Mouse (Mus musculus) CH12.LX (cell line): Measurements from ENCODE around the gene BC005537.

Experiments
- CHD2 ChIP-seq: IDR thresholded peaks from 2 replicates; pipeline ENCODE4 v1.6.1; 2011; ENCODE audit warnings: low read length, improper control_type of control experiment
- CTCF ChIP-seq, 2 experiments: IDR thresholded peaks in 1 of 2; conservative IDR thresholded peaks in 1 of 2; 2 replicates each; pipeline ENCODE4 v1.5.1; 2011 to 2012; ENCODE audit warnings: low read depth in 2 of 2, low read length in 2 of 2, improper control_type of control experiment in 1 of 2, inconsistent platforms in 1 of 2, mild to moderate bottlenecking in 1 of 2, moderate library complexity in 1 of 2
- EP300 ChIP-seq: IDR thresholded peaks from 2 replicates; pipeline ENCODE4 v1.6.1; 2011; ENCODE audit warnings: low read length, improper control_type of control experiment
- MAFK ChIP-seq: IDR thresholded peaks from 2 replicates; pipeline ENCODE4 v1.6.1; 2011; ENCODE audit warnings: low read length, improper control_type of control experiment; ENCODE audit not compliant: insufficient replicate concordance
- MYC ChIP-seq: IDR thresholded peaks from 2 replicates; pipeline ENCODE4 v1.6.1; 2011; ENCODE audit warnings: low read depth, mild to moderate bottlenecking, improper control_type of control experiment, low read length
- POLR2A ChIP-seq: IDR thresholded peaks from 2 replicates; pipeline ENCODE4 v1.6.1; 2011; ENCODE audit warnings: low read depth, mild to moderate bottlenecking, improper control_type of control experiment, low read length
- RAD21 ChIP-seq: IDR thresholded peaks from 2 replicates; pipeline ENCODE4 v1.6.1; 2011; ENCODE audit warnings: low read depth, mild to moderate bottlenecking, low read length, improper control_type of control experiment, moderate library complexity
- SIN3A ChIP-seq: IDR thresholded peaks from 2 replicates; pipeline ENCODE4 v1.6.1; 2012; ENCODE audit warnings: low read length, improper control_type of control experiment, inconsistent platforms
- ZKSCAN1 ChIP-seq: IDR thresholded peaks from 2 replicates; pipeline ENCODE4 v1.6.1; 2012; ENCODE audit warnings: low read depth, inconsistent platforms, low read length, improper control_type of control experiment, borderline replicate concordance
- ZMIZ1 ChIP-seq: IDR thresholded peaks from 2 replicates; pipeline ENCODE4 v1.6.1; 2012; ENCODE audit warnings: low read depth, mild to moderate bottlenecking, inconsistent platforms, low read length, improper control_type of control experiment
- ZNF384 ChIP-seq: IDR thresholded peaks from 2 replicates; pipeline ENCODE4 v1.6.1; 2012; ENCODE audit warnings: low read depth, low read length, improper control_type of control experiment, inconsistent platforms

- TF ChIP-seq CHD2 (no peak), CTCF (conservative IDR thresholded peaks at IDR 0.05 in 1 of 2, IDR thresholded peaks at IDR 0.05 in 1 of 2; ENCODE audit: low read depth in 2 of 2, low read length in 2 of 2) (no peak), MYC (no peak), ZKSCAN1 (no peak), SIN3A (no peak), ZMIZ1 (no peak), ZNF384 (no peak), POLR2A (no peak), RAD21 (no peak), MAFK (no peak), EP300 (no peak)
These were observed 21.3 kb downstream of the BC005537 start for GRCm38 (mm10) chr13:24822663-24823343.
